Mouse (Mus musculus) lung, adult 2 months (tissue): ENCODE measurements around the gene Zfp106.

Experiments
- CTCF ChIP-seq: fragments of 200-500 bp; IDR thresholded peaks from 2 replicates; pipeline ENCODE4 v1.5.1; 2011; ENCODE audit warnings: mild to moderate bottlenecking, low read length, control low read depth; ENCODE audit not compliant: insufficient read depth
- POLR2A ChIP-seq: fragments of 200-500 bp; IDR thresholded peaks from 2 replicates; pipeline ENCODE4 v1.6.1; 2011; ENCODE audit warnings: low read depth, mild to moderate bottlenecking, control low read depth, low read length, borderline replicate concordance; ENCODE audit errors: extremely low read depth

DNA sequence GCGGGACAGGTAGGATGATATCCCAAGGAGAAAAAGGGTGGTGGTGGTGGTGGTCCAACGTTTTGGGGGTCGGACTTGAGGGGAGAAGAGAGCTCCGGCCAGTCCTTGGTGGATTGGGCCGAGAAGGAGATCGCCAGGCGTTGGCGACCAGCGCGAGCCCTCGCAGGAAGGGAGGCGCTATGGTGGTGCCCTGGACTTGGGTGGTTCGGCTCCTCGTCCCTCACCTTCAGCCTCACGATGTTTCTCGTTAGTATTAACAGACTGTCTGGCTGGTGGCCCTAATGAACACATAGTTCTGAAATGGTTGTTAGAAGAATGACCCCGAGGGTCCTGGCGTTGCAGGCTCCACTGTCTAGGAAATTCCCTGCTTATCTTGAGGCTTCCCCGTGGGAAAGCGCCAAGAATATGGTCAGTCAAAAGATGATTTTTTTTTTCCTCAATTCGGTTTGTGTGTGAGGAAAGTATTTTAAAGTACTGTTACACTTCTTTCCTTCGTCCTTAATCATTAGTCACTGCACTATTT lies 4.2 kb upstream of the Zfp106 start:
- no peak for TF ChIP-seq CTCF
- TF ChIP-seq POLR2A = no peak
